Mouse (Mus musculus) heart, embryonic 14.5 days (tissue): ENCODE measurements around the gene Gm30083. TPM values are rescaled to one million over a fixed set of nuclear protein-coding genes. Genes with fewer than 3 reads are reported as not detected.

Source experiments
- ATAC-seq: fragments of 200-750 bp; cut with Nextera tagmentation; 2 replicates; pipeline ENCODE4 v1.8.0; 2017; ENCODE audit warnings: low read depth, moderate TSS enrichment; ENCODE audit not compliant: insufficient number of reproducible peaks, insufficient read depth, low FRiP score
- H3K27ac ChIP-seq, 2 experiments: fragments of 200-500 bp in 1 of 2; fragments of 300-500 bp in 1 of 2; sonication (generic) in 1 of 2; replicated peaks in 1 of 2; 2 replicates each; pipeline ENCODE4 v1.5.1; 2012 to 2014; ENCODE audit warnings: low read depth in 2 of 2, low read length in 2 of 2, control low read depth in 1 of 2, mild to moderate bottlenecking in 1 of 2, mixed read lengths in 1 of 2; ENCODE audit not compliant: control insufficient read depth in 1 of 2, insufficient read depth in 1 of 2
- H3K27me3 ChIP-seq: fragments of 300-500 bp; sonication (generic); 2 replicates; pipeline ENCODE4 v1.6.1; 2014; ENCODE audit warnings: mild to moderate bottlenecking, low read length, control low read depth; ENCODE audit not compliant: control insufficient read depth, insufficient read depth
- H3K36me3 ChIP-seq: fragments of 300-500 bp; sonication (generic); 2 replicates; pipeline ENCODE4 v1.6.1; 2014; ENCODE audit warnings: mild to moderate bottlenecking, control low read depth, low read length, mixed read lengths; ENCODE audit not compliant: control insufficient read depth, insufficient read depth
- H3K4me1 ChIP-seq, 2 experiments: fragments of 200-500 bp in 1 of 2; fragments of 300-500 bp in 1 of 2; sonication (generic) in 1 of 2; 2 replicates each; pipeline ENCODE4 v1.6.1; 2012 to 2014; ENCODE audit warnings: low read length in 2 of 2, control low read depth in 1 of 2, mixed read lengths in 1 of 2; ENCODE audit not compliant: control insufficient read depth in 2 of 2, insufficient read depth in 2 of 2
- H3K4me2 ChIP-seq: fragments of 300-500 bp; sonication (generic); 2 replicates; pipeline ENCODE4 v1.6.1; 2014; ENCODE audit warnings: mild to moderate bottlenecking, low read length
- H3K4me3 ChIP-seq, 2 experiments: fragments of 200-500 bp in 1 of 2; fragments of 300-500 bp in 1 of 2; sonication (generic) in 1 of 2; 2 replicates each; pipeline ENCODE4 v1.5.1; 2012 to 2014; ENCODE audit warnings: low read length in 2 of 2, mild to moderate bottlenecking in 2 of 2, control low read depth in 1 of 2, low read depth in 1 of 2, moderate library complexity in 1 of 2; ENCODE audit not compliant: control insufficient read depth in 1 of 2, insufficient read depth in 1 of 2
- H3K9ac ChIP-seq: fragments of 300-500 bp; sonication (generic); 2 replicates; pipeline ENCODE4 v1.6.1; 2014; ENCODE audit warnings: mild to moderate bottlenecking, low read length
- H3K9me3 ChIP-seq: fragments of 300-500 bp; sonication (generic); 2 replicates; pipeline ENCODE4 v1.6.1; 2016; ENCODE audit warnings: low read length, control low read depth; ENCODE audit not compliant: control insufficient read depth
- WGBS: fragments of 180-500 bp; shearing (Covaris S2); extraction: QIAGEN DNeasy Blood & Tissue Kit; methylation state at CpG from one replicate; pipeline ENCODE4 v1.1.7; 2014; 5-methylcytosine and 5-hydroxymethylcytosine counted together
- polyA plus RNA-seq: library from polyadenylated mRNA; unstranded; fragments of >200 nt; fragmentation: Nextera tagmentation; extraction: Ambion mirVana; gene quantifications from 2 replicates; pipeline ENCODE4 v1.2.1, GENCODE M21; 2014

Gene Gm30083
- polyA plus RNA-seq, 1 experiment from 2014 or later = not detected

- H3K36me3 ChIP-seq = no peaks in the 10 kb centered on the region
- peaks cover 4% of the 10 kb centered on the region; the same call in 1 of the 2 replicates for H3K27me3 ChIP-seq
- H3K4me2 ChIP-seq = no peak overlapping the region
- no peaks in the 10 kb centered on the region for H3K9me3 ChIP-seq
- H3K4me1 ChIP-seq = peaks cover 6 to 10% of the 10 kb centered on the region in 2 experiments; a peak in 2 of 4 replicates
- 73% methylated on average over 5 of the region's 5 CpGs for WGBS
- H3K4me3 ChIP-seq = no peak overlapping the region
- no peak for ATAC-seq
- H3K27ac ChIP-seq = no peak overlapping the region
- no peak overlapping the region for H3K9ac ChIP-seq
These were observed 72.8 kb downstream of the Gm30083 start for GRCm38 (mm10) chr14:33942222-33942621.

- H3K9me3 ChIP-seq = no peaks in the 10 kb centered on the region
- no peak within 1 kb of the TSS for H3K27ac ChIP-seq
- 0 out of 2 replicates have a peak within 1 kb of the TSS, but pooled peaks have one; percentile 8 for H3K4me2 ChIP-seq
- ATAC-seq = peak; percentile 33; the same call in 1 of the 2 replicates
- no peak within 1 kb of the TSS for H3K9ac ChIP-seq
- 12% methylated on average over 8 of the region's 8 CpGs for WGBS
- peaks cover 6 to 10% of the 10 kb centered on the region in 2 experiments; a peak in 2 of 4 replicates for H3K4me1 ChIP-seq
- no peaks in the 10 kb centered on the region for H3K36me3 ChIP-seq
- H3K4me3 ChIP-seq = no peak within 1 kb of the TSS
- H3K27me3 ChIP-seq = peaks cover 4% of the 10 kb centered on the region; the same call in 1 of the 2 replicates
These were observed 74.2 kb downstream of the Gm30083 start, which contains the start of gene Gdf2 for GRCm38 (mm10) chr14:33940739-33941138. Gdf2 (plus strand) TSS chr14:33941039.

- peak overlapping the region; percentile 15 to 24; a peak in 1 of 4 replicates for H3K4me3 ChIP-seq
- H3K9me3 ChIP-seq = no peaks in the 10 kb centered on the region
- peaks cover 6 to 10% of the 10 kb centered on the region in 2 experiments; a peak in 2 of 4 replicates for H3K4me1 ChIP-seq
- peak overlapping the region; percentile 60 for H3K4me2 ChIP-seq
- H3K27me3 ChIP-seq = peaks cover 4% of the 10 kb centered on the region; the same call in 1 of the 2 replicates
- 24% methylated on average over 9 of the region's 9 CpGs for WGBS
- ATAC-seq = no peak
- H3K36me3 ChIP-seq = no peaks in the 10 kb centered on the region
- no peak overlapping the region for H3K9ac ChIP-seq
- H3K27ac ChIP-seq = no peak overlapping the region
These were observed 75.9 kb downstream of the Gm30083 start for GRCm38 (mm10) chr14:33939117-33939516.

Other genes starting within 250 kb of the Gm30083 start
- gene Gdf10, start 91.6 kb downstream of the Gm30083 start, polyA plus RNA-seq = 0.93 and 2.7 TPM in 2 replicates
- gene Gdf2, start 74.1 kb downstream of the Gm30083 start, polyA plus RNA-seq = 0.22 TPM in 1 of 2 replicates, not detected in the other
- gene Rbp3, start 61.2 kb downstream of the Gm30083 start, polyA plus RNA-seq = not detected in 2 replicates
- not detected in 2 replicates for gene Zfp488, start 36.4 kb downstream of the Gm30083 start, polyA plus RNA-seq
- not detected in 2 replicates for gene Gm5460, start 1.6 kb upstream of the Gm30083 start, polyA plus RNA-seq
- not detected in 2 replicates for gene Antxrl, start 37.5 kb upstream of the Gm30083 start, polyA plus RNA-seq
- 1.2 TPM in 2 replicates for gene Anxa8, start 70.8 kb upstream of the Gm30083 start, polyA plus RNA-seq
- not detected in 2 replicates for gene A630023A22Rik, start 87.6 kb upstream of the Gm30083 start, polyA plus RNA-seq
- gene Npy4r, start 137.3 kb upstream of the Gm30083 start, polyA plus RNA-seq = 0.05 and 0.16 TPM in 2 replicates
- 0.08 and 0.20 TPM in 2 replicates for gene Gprin2, start 186.5 kb upstream of the Gm30083 start, polyA plus RNA-seq
- gene Syt15, start 204.4 kb upstream of the Gm30083 start, polyA plus RNA-seq = 0.13 and 0.23 TPM in 2 replicates